Mouse (Mus musculus) heart, adult 2 months (tissue): ENCODE results near the gene Prr14. TPM values are rescaled to one million over a fixed set of nuclear protein-coding genes. Genes with fewer than 3 reads are reported as not detected.

ENCODE experiments used
- DNase-seq, 2 experiments: peaks; one replicate each; pipeline ENCODE4 v3.0.0; 2021
- H3K27ac ChIP-seq: fragments of 200-600 bp; 2 replicates; pipeline ENCODE4 v1.8.1; 2022
- H3K27me3 ChIP-seq: fragments of 200-500 bp; 2 replicates; pipeline ENCODE4 v1.6.1; 2012; ENCODE audit warnings: mild to moderate bottlenecking, low read length, inconsistent platforms, mixed read lengths; ENCODE audit not compliant: control insufficient read depth, insufficient read depth
- H3K36me3 ChIP-seq: fragments of 200-500 bp; 2 replicates; pipeline ENCODE4 v1.6.1; 2012; ENCODE audit warnings: low read length, inconsistent platforms; ENCODE audit not compliant: control insufficient read depth, insufficient read depth
- H3K4me1 ChIP-seq: fragments of 200-500 bp; 2 replicates; pipeline ENCODE4 v1.6.1; 2011; ENCODE audit warnings: low read length; ENCODE audit not compliant: control insufficient read depth, insufficient read depth
- H3K4me3 ChIP-seq: fragments of 200-600 bp; 2 replicates; pipeline ENCODE4 v1.8.1; 2022
- H3K79me2 ChIP-seq: fragments of 200-500 bp; replicated peaks from 2 replicates; pipeline ENCODE4 v1.6.1; 2012; ENCODE audit warnings: mild to moderate bottlenecking, inconsistent platforms, low read length, moderate library complexity, mixed read lengths; ENCODE audit not compliant: control insufficient read depth, insufficient read depth
- H3K9ac ChIP-seq: fragments of 200-500 bp; 2 replicates; pipeline ENCODE4 v1.6.1; 2012; ENCODE audit warnings: low read depth, mild to moderate bottlenecking, control low read depth, inconsistent platforms, low read length, mixed read lengths
- CTCF ChIP-seq: fragments of 200-600 bp; IDR thresholded peaks from 2 replicates; pipeline ENCODE4 v1.8.1; 2022; ENCODE audit warnings: antibody characterized with exemption, mild to moderate bottlenecking, moderate library complexity
- EP300 ChIP-seq: fragments of 200-500 bp; IDR thresholded peaks from 2 replicates; pipeline ENCODE4 v1.6.1; 2011; ENCODE audit warnings: low read depth, low read length, control low read depth; ENCODE audit not compliant: insufficient read depth
- POLR2A ChIP-seq: fragments of 200-500 bp; IDR thresholded peaks from 2 replicates; pipeline ENCODE4 v1.6.1; 2011; ENCODE audit warnings: mild to moderate bottlenecking, low read depth, low read length, control low read depth; ENCODE audit not compliant: insufficient read depth
- WGBS: fragments of 180-500 bp; shearing (Covaris S2); methylation state at CpG from one replicate; pipeline ENCODE4 v1.1.7; 2018; 5-methylcytosine and 5-hydroxymethylcytosine counted together
- intact Hi-C: fragments of 180-260 bp; cut with DNase I; formaldehyde crosslinking; loops from one replicate; pipeline ENCODE4 v1.15.1; 2025
- polyA plus RNA-seq: library from polyadenylated mRNA; depleted of rRNA; stranded (reverse); fragments of >200 nt; gene quantifications from 2 replicates; pipeline ENCODE4 v1.2.3, GENCODE M21; 2012
- total RNA-seq, 2 experiments: library from RNA; stranded (reverse); gene quantifications; 2 replicates each; pipeline ENCODE4 v1.2.3; 2021

Prr14 gene
- total and polyA plus RNA-seq, 3 experiments: 23.1 to 45.6 (median 28.0) TPM

GRCm38 (mm10) chr7:127426354-127426753 lies 33.1 kb upstream of the Prr14 start:
- H3K36me3 ChIP-seq: no peaks in the 10 kb centered on the region
- H3K79me2 ChIP-seq: no peaks in the 10 kb centered on the region
- DNase-seq: peak in 1 of 2 experiments; percentile 57
- H3K27ac ChIP-seq: no peak overlapping the region; the same call in 1 of the 2 replicates
- H3K27me3 ChIP-seq: no peaks in the 10 kb centered on the region
- H3K4me3 ChIP-seq: no peak overlapping the region
- TF ChIP-seq CTCF (no peak), POLR2A (no peak), EP300 (0 out of 2 replicates have a peak, but pooled peaks have one; percentile 36)
- H3K4me1 ChIP-seq: peaks cover 6% of the 10 kb centered on the region
- 22% methylated on average over 3 of the region's 3 CpGs for WGBS
- H3K9ac ChIP-seq: no peak overlapping the region
- intact Hi-C loops: no loop called here

- no peak for DNase-seq
- TF ChIP-seq EP300 (no peak), CTCF (no peak), POLR2A (no peak)
These were observed 24.2 kb upstream of the Prr14 start for GRCm38 (mm10) chr7:127435206-127435605.

GRCm38 (mm10) chr7:127437724-127438123 lies 21.7 kb upstream of the Prr14 start:
- DNase-seq: no peak
- Histone ChIP-seq H3K79me2 (no peaks in the 10 kb centered on the region), H3K27me3 (no peaks in the 10 kb centered on the region), H3K4me3 (no peak overlapping the region), H3K36me3 (no peaks in the 10 kb centered on the region), H3K9ac (no peak overlapping the region), H3K4me1 (no peaks in the 10 kb centered on the region), H3K27ac (no peak overlapping the region)
- 89% methylated on average over 3 of the region's 3 CpGs for WGBS
- no peak for TF ChIP-seq POLR2A
- peak; percentile 63 for TF ChIP-seq CTCF
- intact Hi-C loops: no loop called here

More at GRCm38 (mm10) chr7:127435206-127435605, 24.2 kb upstream of the Prr14 start:
- H3K27ac ChIP-seq: no peak overlapping the region
- H3K79me2 ChIP-seq: no peaks in the 10 kb centered on the region
- no peak overlapping the region for H3K4me3 ChIP-seq
- intact Hi-C loops: no loop called here
- H3K4me1 ChIP-seq: no peaks in the 10 kb centered on the region
- H3K27me3 ChIP-seq: no peaks in the 10 kb centered on the region
- no peaks in the 10 kb centered on the region for H3K36me3 ChIP-seq
- WGBS: 67% methylated on average over 4 of the region's 4 CpGs
- no peak overlapping the region for H3K9ac ChIP-seq

GRCm38 (mm10) chr7:127443976-127444375 lies 15.4 kb upstream of the Prr14 start:
- no peak for DNase-seq
- Histone ChIP-seq H3K4me3 (no peak overlapping the region), H3K4me1 (no peaks in the 10 kb centered on the region), H3K36me3 (0 out of 2 replicates have a peak, but pooled peaks cover 2% of the 10 kb centered on the region), H3K79me2 (no peaks in the 10 kb centered on the region), H3K9ac (no peak overlapping the region), H3K27me3 (no peaks in the 10 kb centered on the region), H3K27ac (no peak overlapping the region)
- no peak for TF ChIP-seq CTCF
- 94% methylated on average over 20 of the region's 20 CpGs for WGBS
- intact Hi-C loops: no loop called here

- under 1% methylated on average over 54 of the region's 54 CpGs for WGBS
- Histone ChIP-seq H3K4me3 (peak within 1 kb of the TSS; percentile 90), H3K27ac (peak within 1 kb of the TSS; percentile 85), H3K4me1 (peaks cover 1% of the 10 kb centered on the region; the same call in 1 of the 2 replicates), H3K27me3 (no peaks in the 10 kb centered on the region), H3K36me3 (peaks cover 9% of the 10 kb centered on the region; the same call in 1 of the 2 replicates), H3K79me2 (no peaks in the 10 kb centered on the region), H3K9ac (peak within 1 kb of the TSS; percentile 75)
- peak; percentile 55; the same call in 1 of the 2 replicates for TF ChIP-seq EP300
- TF ChIP-seq POLR2A: peak; percentile 49
- TF ChIP-seq CTCF: peak; percentile 18
- intact Hi-C loops: loop anchor here (1.0 to 2.0 kb wide), 2 partner anchors 22 to 42 kb away; partner anchors contain the start of gene Zfp764
- DNase-seq: peak; percentile 89 to 92
These were observed 10.7 kb upstream of the Prr14 start, which contains the start of gene Zfp689 for GRCm38 (mm10) chr7:127448521-127449300. Gene Zfp689, minus strand, starts transcription at chr7:127449158.

- Histone ChIP-seq H3K27ac (no peak overlapping the region), H3K27me3 (no peaks in the 10 kb centered on the region), H3K9ac (no peak overlapping the region), H3K4me3 (no peak overlapping the region), H3K4me1 (peaks cover 1% of the 10 kb centered on the region; the same call in 1 of the 2 replicates), H3K79me2 (no peaks in the 10 kb centered on the region), H3K36me3 (peaks cover 9% of the 10 kb centered on the region; the same call in 1 of the 2 replicates)
- intact Hi-C loops: loop anchor here (1.0 to 2.0 kb wide), 2 partner anchors 20 to 43 kb away; partner anchors contain the start of gene Zfp764
- DNase-seq: no peak
- 83% methylated on average over 7 of the region's 7 CpGs for WGBS
- TF ChIP-seq POLR2A (no peak), EP300 (no peak), CTCF (no peak)
These were observed 9.4 kb upstream of the Prr14 start for GRCm38 (mm10) chr7:127449966-127450365.
